Mouse (Mus musculus) lung, postnatal 0 days (tissue): ENCODE data around the gene Zbtb38. TPM values are rescaled to one million over a fixed set of nuclear protein-coding genes. Genes with fewer than 3 reads are reported as not detected.

Source experiments
- ATAC-seq: fragments of 200-750 bp; cut with Nextera tagmentation; 2 replicates; pipeline ENCODE4 v1.8.0; 2017; ENCODE audit warnings: moderate library complexity
- DNase-seq: peaks from one replicate; pipeline ENCODE4 v3.0.0-alpha.2; 2016; ENCODE audit warnings: low spot score
- H3K27ac ChIP-seq: fragments of 300-500 bp; sonication (generic); 2 replicates; pipeline ENCODE4 v1.5.1; 2014; ENCODE audit warnings: antibody characterized with exemption, mild to moderate bottlenecking, low read length, mixed read lengths
- H3K27me3 ChIP-seq: fragments of 300-500 bp; sonication (generic); replicated peaks from 2 replicates; pipeline ENCODE4 v1.6.1; 2014; ENCODE audit warnings: low read length, mixed read lengths; ENCODE audit not compliant: insufficient read depth
- H3K36me3 ChIP-seq: fragments of 300-500 bp; sonication (generic); 2 replicates; pipeline ENCODE4 v1.6.1; 2014; ENCODE audit warnings: low read length, mixed read lengths; ENCODE audit not compliant: insufficient read depth
- H3K4me1 ChIP-seq: fragments of 300-500 bp; sonication (generic); 2 replicates; pipeline ENCODE4 v1.6.1; 2014; ENCODE audit warnings: antibody characterized with exemption, low read depth, low read length, mixed read lengths; ENCODE audit not compliant: insufficient read depth
- H3K4me2 ChIP-seq: fragments of 300-500 bp; sonication (generic); replicated peaks from 2 replicates; pipeline ENCODE4 v1.6.1; 2014; ENCODE audit warnings: low read depth, mild to moderate bottlenecking, low read length, moderate library complexity, mixed read lengths
- H3K4me3 ChIP-seq: fragments of 300-500 bp; sonication (generic); 2 replicates; pipeline ENCODE4 v1.5.1; 2014; ENCODE audit warnings: low read depth, low read length
- H3K9ac ChIP-seq: fragments of 300-500 bp; sonication (generic); replicated peaks from 2 replicates; pipeline ENCODE4 v1.6.1; 2014; ENCODE audit warnings: low read depth, mild to moderate bottlenecking
- H3K9me3 ChIP-seq: fragments of 300-500 bp; sonication (generic); 2 replicates; pipeline ENCODE4 v1.6.1; 2016; ENCODE audit warnings: low read length, mixed read lengths
- CTCF ChIP-seq: IDR thresholded peaks from 2 replicates; pipeline ENCODE4 v1.5.1; 2016; ENCODE audit warnings: antibody characterized with exemption, mild to moderate bottlenecking
- EP300 ChIP-seq: IDR thresholded peaks from 2 replicates; pipeline ENCODE4 v1.6.1; 2016; ENCODE audit warnings: antibody characterized with exemption, mild to moderate bottlenecking, control low read depth
- WGBS: fragments of 180-500 bp; shearing (Covaris S2); extraction: QIAGEN DNeasy Blood & Tissue Kit; methylation state at CpG from one replicate; pipeline ENCODE4 v1.1.7; 2014; 5-methylcytosine and 5-hydroxymethylcytosine counted together
- polyA plus RNA-seq: library from polyadenylated mRNA; unstranded; fragments of >200 nt; fragmentation: Nextera tagmentation; extraction: Ambion mirVana; gene quantifications from 2 replicates; pipeline ENCODE4 v1.2.1, GENCODE M21; 2015

Zbtb38 gene
- polyA plus RNA-seq, 1 experiment from 2014 or later, result 31.8 TPM

DNA sequence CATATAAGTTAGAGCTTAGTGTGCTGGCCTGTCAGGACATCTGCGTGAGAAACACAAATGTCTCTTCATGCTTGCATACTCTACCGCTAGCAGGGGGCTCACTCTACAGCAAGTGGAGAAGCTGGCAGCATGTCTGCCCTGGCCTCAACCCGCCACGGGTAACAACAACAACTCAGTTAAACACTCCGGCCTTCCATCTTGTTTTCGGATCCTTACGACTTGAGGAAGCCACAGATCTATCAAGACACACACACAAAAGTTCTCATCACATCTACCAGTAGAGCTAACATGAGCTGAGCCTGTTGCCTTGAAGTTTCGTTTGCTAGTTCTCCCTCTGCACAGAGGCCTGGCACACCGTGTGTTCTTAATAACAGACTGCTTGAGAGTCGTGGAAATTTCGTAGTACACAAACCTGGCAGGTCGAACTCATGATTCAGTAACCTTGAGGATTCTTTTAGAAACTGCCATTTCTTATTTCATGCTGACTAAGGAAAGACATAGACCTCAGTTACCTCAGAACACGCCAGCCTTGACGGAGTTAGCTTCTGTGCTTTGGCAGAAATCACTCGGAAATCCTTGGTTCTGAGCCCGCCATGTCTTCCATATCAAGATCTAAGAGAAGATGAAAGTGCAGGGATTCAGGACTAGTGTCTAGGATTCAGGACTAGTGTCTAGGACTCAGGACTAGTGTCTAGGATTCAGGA lies 34.8 kb downstream of the Zbtb38 start:
- H3K4me3 ChIP-seq, result no peak overlapping the region
- no peak overlapping the region; the same call in 1 of the 2 replicates for H3K4me2 ChIP-seq
- no peaks in the 10 kb centered on the region for H3K27me3 ChIP-seq
- 91% methylated on average over 16 of the region's 16 CpGs for WGBS
- DNase-seq (no peak), ATAC-seq (no peak)
- H3K36me3 ChIP-seq, result no peaks in the 10 kb centered on the region
- H3K27ac ChIP-seq, result no peak overlapping the region
- H3K9me3 ChIP-seq, result no peaks in the 10 kb centered on the region
- peaks cover 13% of the 10 kb centered on the region; the same call in 1 of the 2 replicates for H3K4me1 ChIP-seq
- no peak overlapping the region for H3K9ac ChIP-seq
- TF ChIP-seq CTCF (no peak), EP300 (no peak)

- DNase-seq, result no peak
- TF ChIP-seq CTCF (no peak), EP300 (no peak)
- Histone ChIP-seq H3K4me2 (no peak overlapping the region), H3K4me3 (no peak overlapping the region), H3K27ac (no peak overlapping the region), H3K4me1 (peaks cover 13% of the 10 kb centered on the region; the same call in 1 of the 2 replicates), H3K9me3 (no peaks in the 10 kb centered on the region), H3K9ac (no peak overlapping the region), H3K27me3 (no peaks in the 10 kb centered on the region), H3K36me3 (no peaks in the 10 kb centered on the region)
- 88% methylated on average over 14 of the region's 14 CpGs for WGBS
- ATAC-seq, result no peak
Measured at GRCm38 (mm10) chr9:96716735-96717444, 35.7 kb downstream of the Zbtb38 start.

GRCm38 (mm10) chr9:96716136-96716535 lies 36.5 kb downstream of the Zbtb38 start:
- ATAC-seq (no peak), DNase-seq (no peak)
- no peak overlapping the region for H3K4me2 ChIP-seq
- H3K27me3 ChIP-seq, result no peaks in the 10 kb centered on the region
- H3K27ac ChIP-seq, result no peak overlapping the region
- WGBS, result 69% methylated on average over 10 of the region's 10 CpGs
- no peak overlapping the region for H3K9ac ChIP-seq
- no peaks in the 10 kb centered on the region for H3K9me3 ChIP-seq
- H3K36me3 ChIP-seq, result no peaks in the 10 kb centered on the region
- H3K4me1 ChIP-seq, result peaks cover 9% of the 10 kb centered on the region; the same call in 1 of the 2 replicates
- TF ChIP-seq CTCF (no peak), EP300 (no peak)
- no peak overlapping the region for H3K4me3 ChIP-seq

GRCm38 (mm10) chr9:96715171-96715570 lies 37.5 kb downstream of the Zbtb38 start:
- ATAC-seq, result no peak
- Histone ChIP-seq H3K4me1 (peaks cover 9% of the 10 kb centered on the region; the same call in 1 of the 2 replicates), H3K4me2 (no peak overlapping the region), H3K27ac (no peak overlapping the region), H3K27me3 (no peaks in the 10 kb centered on the region), H3K36me3 (no peaks in the 10 kb centered on the region), H3K4me3 (no peak overlapping the region), H3K9ac (no peak overlapping the region), H3K9me3 (no peaks in the 10 kb centered on the region)
- 82% methylated on average over 11 of the region's 11 CpGs for WGBS
- DNase-seq, result no peak
- no peak for TF ChIP-seq EP300
- TF ChIP-seq CTCF, result no peak

DNA sequence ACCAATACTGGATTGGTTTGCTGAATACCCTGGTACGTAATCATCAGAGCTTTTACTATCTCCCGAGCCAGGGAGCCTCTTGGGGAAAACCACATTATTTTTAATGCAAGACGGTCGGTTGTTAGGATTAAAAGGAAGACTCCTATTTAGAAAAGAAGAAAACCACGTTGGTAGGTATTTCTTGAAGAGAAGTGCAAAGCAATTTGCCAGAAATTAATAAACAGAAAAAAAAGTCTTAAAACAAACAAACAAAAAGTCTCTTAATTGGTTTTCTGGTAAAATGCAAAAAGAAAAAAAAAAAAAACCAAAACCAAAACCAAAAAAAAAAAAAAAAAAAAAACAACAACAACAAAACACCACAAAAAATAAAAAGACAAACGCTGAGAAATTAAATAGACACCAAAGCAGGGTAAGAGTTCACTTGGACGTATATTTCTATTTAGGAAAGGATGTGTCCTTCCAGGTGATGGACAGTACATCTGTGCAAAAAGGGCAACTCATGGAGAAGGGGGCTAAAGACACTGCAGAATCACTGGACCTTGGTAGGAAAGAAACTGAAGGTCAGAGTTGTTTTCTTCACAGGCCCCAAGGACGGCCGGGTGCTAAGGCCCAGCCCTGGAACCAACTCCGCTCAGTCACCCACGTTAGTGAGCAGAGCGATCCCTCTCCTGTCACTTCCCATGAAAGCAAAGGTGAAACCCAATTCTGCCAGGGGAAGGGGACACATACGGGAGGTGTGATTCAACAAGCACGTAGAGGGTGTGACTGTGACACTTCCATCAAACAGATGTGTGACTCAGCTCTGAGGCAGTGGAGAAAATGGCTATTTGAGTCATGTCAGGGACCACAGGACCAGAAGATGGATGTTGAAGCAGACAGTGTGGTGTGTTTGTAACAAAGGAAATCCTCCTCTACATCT lies 38.9 kb downstream of the Zbtb38 start:
- Histone ChIP-seq H3K9ac (no peak overlapping the region), H3K27ac (no peak overlapping the region), H3K4me2 (no peak overlapping the region), H3K9me3 (no peaks in the 10 kb centered on the region), H3K36me3 (no peaks in the 10 kb centered on the region), H3K27me3 (no peaks in the 10 kb centered on the region), H3K4me1 (peaks cover 17% of the 10 kb centered on the region; the same call in 1 of the 2 replicates), H3K4me3 (no peak overlapping the region)
- ATAC-seq (no peak), DNase-seq (no peak)
- TF ChIP-seq CTCF, result no peak
- no peak for TF ChIP-seq EP300
- WGBS, result 67% methylated on average over 14 of the region's 14 CpGs
